Mouse (Mus musculus) CH12.LX (cell line): ENCODE results near the gene Fxyd2.

Experiments used
- BHLHE40 ChIP-seq: IDR thresholded peaks from 2 replicates; pipeline ENCODE4 v1.6.1; 2011; ENCODE audit warnings: mild to moderate bottlenecking, low read depth, low read length, improper control_type of control experiment
- CTCF ChIP-seq, 2 experiments: IDR thresholded peaks in 1 of 2; conservative IDR thresholded peaks in 1 of 2; 2 replicates each; pipeline ENCODE4 v1.5.1; 2011 to 2012; ENCODE audit warnings: low read depth in 2 of 2, low read length in 2 of 2, improper control_type of control experiment in 1 of 2, inconsistent platforms in 1 of 2, mild to moderate bottlenecking in 1 of 2, moderate library complexity in 1 of 2
- ELF1 ChIP-seq: IDR thresholded peaks from 2 replicates; pipeline ENCODE4 v1.6.1; 2014; ENCODE audit warnings: low read depth, mild to moderate bottlenecking, inconsistent platforms, low read length, improper control_type of control experiment
- EP300 ChIP-seq: IDR thresholded peaks from 2 replicates; pipeline ENCODE4 v1.6.1; 2011; ENCODE audit warnings: low read length, improper control_type of control experiment
- JUN ChIP-seq: IDR thresholded peaks from 2 replicates; pipeline ENCODE4 v1.6.1; 2011; ENCODE audit warnings: low read depth, mild to moderate bottlenecking, low read length, improper control_type of control experiment, moderate library complexity; ENCODE audit not compliant: insufficient read depth
- MAZ ChIP-seq: IDR thresholded peaks from 2 replicates; pipeline ENCODE4 v1.6.1; 2012; ENCODE audit warnings: low read depth, mild to moderate bottlenecking, inconsistent platforms, low read length, improper control_type of control experiment, moderate library complexity
- MXI1 ChIP-seq: IDR thresholded peaks from 2 replicates; pipeline ENCODE4 v1.6.1; 2011; ENCODE audit warnings: mild to moderate bottlenecking, low read depth, low read length, improper control_type of control experiment
- POLR2A ChIP-seq: IDR thresholded peaks from 2 replicates; pipeline ENCODE4 v1.6.1; 2011; ENCODE audit warnings: low read depth, mild to moderate bottlenecking, improper control_type of control experiment, low read length
- POLR2AphosphoS2 ChIP-seq: IDR thresholded peaks from 2 replicates; pipeline ENCODE4 v1.6.1; 2011; ENCODE audit warnings: low read depth, low read length, improper control_type of control experiment
- SIN3A ChIP-seq: IDR thresholded peaks from 2 replicates; pipeline ENCODE4 v1.6.1; 2012; ENCODE audit warnings: low read length, improper control_type of control experiment, inconsistent platforms
- UBTF ChIP-seq: IDR thresholded peaks from 2 replicates; pipeline ENCODE4 v1.6.1; 2012; ENCODE audit warnings: low read depth, mild to moderate bottlenecking, inconsistent platforms, low read length, improper control_type of control experiment, moderate library complexity
- USF1 ChIP-seq: IDR thresholded peaks from 2 replicates; pipeline ENCODE4 v1.6.1; 2014; ENCODE audit warnings: low read depth, mild to moderate bottlenecking, inconsistent platforms, low read length, improper control_type of control experiment
- ZNF384 ChIP-seq: IDR thresholded peaks from 2 replicates; pipeline ENCODE4 v1.6.1; 2012; ENCODE audit warnings: low read depth, low read length, improper control_type of control experiment, inconsistent platforms

GRCm38 (mm10) chr9:45368341-45368901 is 31.0 kb upstream of the Fxyd2 start:
- TF ChIP-seq POLR2A, result no peak
- no peak for TF ChIP-seq SIN3A
- TF ChIP-seq ELF1, result no peak
- no peak for TF ChIP-seq CTCF (conservative IDR thresholded peaks at IDR 0.05 in 1 of 2, IDR thresholded peaks at IDR 0.05 in 1 of 2; ENCODE audit: low read depth in 2 of 2, low read length in 2 of 2)
- TF ChIP-seq JUN, result no peak
- no peak for TF ChIP-seq MXI1
- no peak for TF ChIP-seq ZNF384
- no peak for TF ChIP-seq EP300
- no peak for TF ChIP-seq POLR2AphosphoS2
- no peak for TF ChIP-seq UBTF
- no peak for TF ChIP-seq BHLHE40
- no peak for TF ChIP-seq USF1
- TF ChIP-seq MAZ, result no peak
